ENCODE assay signal across 9 mouse cellular contexts in the genomic region with DNA sequence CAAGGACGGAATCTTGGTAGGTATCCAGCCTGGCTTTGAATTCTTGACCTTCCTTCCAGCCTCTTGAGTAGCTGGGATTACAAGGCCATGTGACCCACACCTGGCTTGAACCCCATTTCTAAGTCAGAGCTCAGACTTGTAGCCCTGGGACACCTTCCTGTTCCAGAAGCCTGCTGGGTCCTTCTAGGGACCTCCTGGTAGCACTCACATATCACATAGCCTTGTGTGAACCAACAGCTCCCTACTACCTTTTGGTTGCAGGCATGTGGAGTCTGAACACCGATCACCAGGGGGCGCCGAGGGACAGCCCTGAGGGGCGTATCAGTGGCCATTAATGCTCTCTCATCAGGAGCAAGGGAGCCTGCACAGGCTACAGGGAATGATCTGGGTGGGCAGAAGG. TPM values are rescaled to one million over a fixed set of nuclear protein-coding genes. Genes with fewer than 3 reads are reported as not detected.
DNase-seq lines count a peak whose midpoint lies in the region; ATAC-seq and TF ChIP-seq lines count a peak whose summit lies in the region.
"Had no signal": no experiment of that assay in that cellular context is flagged by ENCODE, and none has a peak within 500 bp of the region (broad histone marks: within the 10 kb centered on the region; RNA-seq: fewer than 3 reads in every experiment).

No protein-coding gene starts in this region.

- TF ChIP-seq CTCF in left cerebral cortex, adult 2 months (IDR thresholded peaks at IDR 0.05): peak; percentile 68
- peak; percentile 59 for TF ChIP-seq CTCF in bone marrow macrophage, adult 2 months (IDR thresholded peaks at IDR 0.05; ENCODE audit: low read depth, low read length)
- TF ChIP-seq CTCF in gastrocnemius, adult 2 months (IDR thresholded peaks at IDR 0.05): peak; percentile 86

- H3K4me1 ChIP-seq in bone marrow macrophage, adult 2 months (ENCODE audit: control insufficient read depth, insufficient read depth, low read length): no peaks in the 10 kb centered on the region
- H3K4me1 ChIP-seq in liver, embryonic 11.5 days (replicated peaks; ENCODE audit: control insufficient read depth, insufficient read depth, low read length): no peaks in the 10 kb centered on the region

- intact Hi-C loops in left cerebral cortex, adult 2 months (cut with DNase I): loop anchor here (1.0 kb wide), 1 partner anchor 40 kb away; no protein-coding TSS in a partner anchor
- intact Hi-C loops in gastrocnemius, adult 2 months (cut with DNase I): loop anchor here (1.0 kb wide), 1 partner anchor 40 kb away; no protein-coding TSS in a partner anchor

- DNase-seq in left cerebral cortex, adult 2 months (ENCODE audit: extremely low spot score in 1 of 2, low spot score in 2 of 2): peak; percentile 69 to 74
- DNase-seq in left cerebral cortex, adult 11 months (ENCODE audit: low spot score): no peak
- peak; percentile 88 for DNase-seq in gastrocnemius, adult 2 months
- peak; percentile 78 for DNase-seq in kidney, adult 18-20 months
- DNase-seq in liver, embryonic 11.5 days (ENCODE audit: low spot score): peak; percentile 68
- DNase-seq in right cerebral cortex, adult 2 months (ENCODE audit: low spot score in 2 of 2): peak; percentile 63 to 76
- DNase-seq in urinary bladder, postnatal 14 days (ENCODE audit: low spot score): peak; percentile 77

- WGBS in liver, embryonic 11.5 days: 15% methylated on average over 5 of the region's 5 CpGs

- no peak for ATAC-seq in liver, embryonic 11.5 days (replicated peaks; ENCODE audit: low FRiP score)

- H3K4me3 ChIP-seq in left cerebral cortex, adult 2 months: no peak overlapping the region
- no peak overlapping the region for H3K4me3 ChIP-seq in bone marrow macrophage, adult 2 months (ENCODE audit: insufficient read depth, low read length)
- H3K4me3 ChIP-seq in gastrocnemius, adult 2 months: peak overlapping the region; percentile 37
- no peak overlapping the region for H3K4me3 ChIP-seq in liver, embryonic 11.5 days (ENCODE audit: low read depth, low read length)
- H3K4me3 ChIP-seq: embryonic facial prominence, embryonic 13.5 days had no signal

- H3K9me3 ChIP-seq in liver, embryonic 11.5 days (ENCODE audit: control insufficient read depth, low read length): no peaks in the 10 kb centered on the region
- H3K9me3 ChIP-seq: embryonic facial prominence, embryonic 13.5 days had no signal

- no peak for TF ChIP-seq POLR2A in bone marrow macrophage, adult 2 months (IDR thresholded peaks at IDR 0.05; ENCODE audit: borderline replicate concordance, low read depth, low read length)

- H3K9ac ChIP-seq in liver, embryonic 11.5 days (ENCODE audit: low read depth, low read length): no peak overlapping the region
- H3K9ac ChIP-seq: embryonic facial prominence, embryonic 13.5 days had no signal

- no peaks in the 10 kb centered on the region for H3K27me3 ChIP-seq in liver, embryonic 11.5 days (replicated peaks; ENCODE audit: control insufficient read depth, insufficient read depth, low read length)
- H3K27me3 ChIP-seq: embryonic facial prominence, embryonic 13.5 days had no signal

- H3K27ac ChIP-seq in left cerebral cortex, adult 2 months: no peak overlapping the region
- H3K27ac ChIP-seq in bone marrow macrophage, adult 2 months (ENCODE audit: insufficient read depth, low read depth, low read length): no peak overlapping the region
- H3K27ac ChIP-seq in gastrocnemius, adult 2 months: peak overlapping the region; percentile 72
- no peak overlapping the region for H3K27ac ChIP-seq in liver, embryonic 11.5 days (ENCODE audit: low read depth, low read length)

- H3K36me3 ChIP-seq in liver, embryonic 11.5 days (ENCODE audit: control insufficient read depth, insufficient read depth, low read length): no peaks in the 10 kb centered on the region
- H3K36me3 ChIP-seq: embryonic facial prominence, embryonic 13.5 days had no signal

- no peak overlapping the region for H3K4me2 ChIP-seq in liver, embryonic 11.5 days
- H3K4me2 ChIP-seq: embryonic facial prominence, embryonic 13.5 days had no signal

RNA-seq across cellular contexts. Expression of a gene that starts 18.8 kb away (rescaled TPM):
- 10 to 100 TPM; 25.9 to 28.8 TPM for total RNA-seq in left cerebral cortex, adult 2 months (2021)
- 27.9 and 28.1 TPM in 2 replicates for polyA plus RNA-seq in bone marrow macrophage, adult 2 months (2012; ENCODE audit: insufficient read depth, insufficient read length, missing spikeins)
- total RNA-seq in gastrocnemius, adult 2 months (2021): 1 to 10 TPM; 4.6 to 6.1 TPM
- polyA plus RNA-seq in liver, embryonic 11.5 days (2014; fragmentation: Nextera tagmentation; extraction: Ambion mirVana): 50.1 and 55.0 TPM in 2 replicates

RNA-seq across cellular contexts. Expression of a gene that starts 46.0 kb away (rescaled TPM):
- 100 to 1,000 TPM; 113 to 119 TPM for total RNA-seq in left cerebral cortex, adult 2 months (2021)
- polyA plus RNA-seq in bone marrow macrophage, adult 2 months (2012; ENCODE audit: insufficient read depth, insufficient read length, missing spikeins): 61.1 and 63.9 TPM in 2 replicates
- 10 to 100 TPM; 28.5 to 35.6 TPM for total RNA-seq in gastrocnemius, adult 2 months (2021)
- polyA plus RNA-seq in liver, embryonic 11.5 days (2014; fragmentation: Nextera tagmentation; extraction: Ambion mirVana): 8.2 and 9.8 TPM in 2 replicates
